Mouse (Mus musculus): Measurements from ENCODE around the gene Gm27021.

Gene Gm27021

DNA sequence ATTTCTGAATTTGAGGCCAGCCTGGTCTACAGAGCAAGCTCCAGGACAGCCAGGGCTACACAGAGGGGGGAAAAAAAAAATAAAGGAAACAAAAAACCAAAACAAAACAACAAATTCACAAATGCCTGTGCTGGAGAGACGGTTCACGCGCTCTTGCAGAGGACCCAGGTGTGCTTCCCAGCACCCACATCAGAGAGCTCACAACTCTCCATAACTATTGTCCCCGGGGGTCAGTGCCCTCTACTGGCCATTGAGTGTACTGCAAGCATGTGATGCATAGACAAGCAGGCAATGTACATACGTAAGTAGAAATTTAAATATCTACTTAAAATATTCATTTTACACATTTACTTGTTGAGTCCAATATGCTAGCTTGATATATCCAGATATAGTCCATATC, 73.3 kb downstream of the Gm27021 start:
- no peak for DNase-seq

GRCm38 (mm10) chr8:120591587-120592292, 76.1 kb downstream of the Gm27021 start:
- no peak for DNase-seq

- no peak for DNase-seq
Measured at GRCm38 (mm10) chr8:120589921-120590320, 78.0 kb downstream of the Gm27021 start.

DNA sequence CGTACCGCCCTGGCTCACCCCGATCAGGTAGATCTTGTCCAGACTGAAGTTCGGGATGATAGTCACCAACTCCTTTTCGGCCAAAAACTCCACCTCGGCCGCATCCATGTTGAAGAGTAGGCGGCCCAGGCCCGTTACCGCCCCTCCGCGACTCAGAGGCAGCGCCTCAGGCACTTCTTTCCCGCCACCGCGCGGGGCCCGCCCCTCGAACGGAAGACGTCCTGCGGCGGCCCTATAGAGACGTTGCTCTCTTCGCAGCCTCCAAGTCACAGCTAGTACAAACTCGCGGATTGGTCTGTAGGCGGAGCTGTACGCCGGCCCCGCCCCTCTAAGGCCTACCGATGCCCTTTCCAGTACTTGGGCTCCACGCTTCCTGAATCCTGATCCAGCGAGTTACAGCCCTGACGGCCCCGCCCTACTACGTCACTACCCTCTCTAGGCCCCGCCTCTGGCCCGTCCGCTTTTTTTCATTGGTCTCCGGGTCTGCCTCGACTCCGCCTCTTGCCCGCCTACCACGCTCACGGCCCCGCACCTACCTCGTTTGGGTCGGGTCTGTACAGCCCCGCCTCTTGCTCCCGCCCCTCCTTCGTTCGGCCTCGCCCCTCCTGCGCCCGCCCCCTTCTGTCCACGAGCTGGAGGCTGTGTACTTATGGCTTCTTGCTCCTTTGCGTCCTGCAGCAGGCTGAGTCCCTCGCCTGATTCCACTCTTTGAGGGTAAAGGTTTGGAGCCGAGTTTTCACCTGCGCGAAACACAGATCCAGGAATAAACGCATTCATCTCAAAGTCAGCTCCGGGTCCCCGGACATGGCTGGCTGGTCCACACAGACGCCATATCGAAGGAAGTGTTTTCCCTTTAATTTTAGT, 78.7 kb downstream of the Gm27021 start, which contains the start of gene Gins2:
TSS of gene Gins2 (minus strand) at position 397 of the 864 bp plus-strand sequence.
- DNase-seq: peak; percentile 99 to 100

DNA sequence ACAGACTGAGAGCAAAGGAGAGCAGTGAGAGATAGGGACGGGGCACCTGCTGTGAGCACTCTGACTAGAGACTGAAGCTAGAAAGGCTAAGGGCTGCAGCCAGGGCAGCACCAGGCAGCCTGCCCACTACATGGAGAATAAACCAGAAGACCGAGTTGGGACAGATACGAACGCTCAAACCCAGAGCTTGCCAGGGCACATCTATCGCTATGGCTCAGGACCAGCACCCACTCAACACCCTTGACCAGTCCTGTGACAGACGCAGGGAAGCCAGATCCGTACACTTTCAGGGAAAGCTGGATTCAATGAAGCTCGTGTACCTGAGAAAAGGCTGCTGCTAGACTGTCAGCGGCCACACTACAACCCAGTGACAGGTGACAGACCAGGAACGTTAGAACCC, 82.4 kb downstream of the Gm27021 start:
- DNase-seq: no peak

DNA sequence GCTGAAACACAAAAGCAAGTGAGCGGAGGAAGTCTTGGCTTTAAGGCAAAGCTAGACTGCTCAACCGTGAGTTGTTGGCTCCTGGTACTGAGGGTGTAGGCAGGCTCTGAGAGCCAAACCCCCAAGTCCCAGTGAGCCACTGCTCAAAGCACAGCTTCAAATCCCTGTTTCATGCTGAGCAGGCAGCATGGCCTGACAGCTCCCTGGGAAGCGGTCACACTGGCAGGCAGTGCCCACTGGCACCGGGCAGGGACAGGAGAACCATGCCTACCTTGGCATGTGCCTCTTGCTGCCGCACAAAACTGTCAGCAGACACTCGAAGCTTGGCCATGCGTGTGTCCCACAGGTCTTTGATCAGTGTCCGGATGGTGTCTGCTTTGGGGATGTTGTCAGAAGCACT, 86.1 kb downstream of the Gm27021 start:
- peak in 1 of 2 experiments; percentile 16 for DNase-seq

DNA sequence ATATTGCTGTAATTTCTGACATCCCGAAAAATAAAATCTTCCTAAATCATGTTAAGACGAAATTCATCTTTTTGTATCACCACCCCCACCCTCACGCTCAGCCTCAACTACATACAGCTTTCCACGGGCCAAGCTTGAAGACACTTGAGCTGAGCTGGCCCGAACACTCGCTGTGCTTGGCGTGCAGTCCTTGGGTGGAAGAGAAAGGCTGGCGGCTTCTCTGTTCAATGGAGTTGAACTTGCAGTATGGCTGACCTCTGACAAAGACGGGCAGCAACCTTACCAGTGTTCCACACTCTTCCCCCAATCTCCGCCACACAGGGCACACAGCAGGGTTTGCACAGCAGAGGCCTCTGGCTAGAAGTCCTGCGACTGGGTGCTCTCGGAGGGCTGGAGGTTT, 86.5 kb downstream of the Gm27021 start:
- no peak for DNase-seq

DNA sequence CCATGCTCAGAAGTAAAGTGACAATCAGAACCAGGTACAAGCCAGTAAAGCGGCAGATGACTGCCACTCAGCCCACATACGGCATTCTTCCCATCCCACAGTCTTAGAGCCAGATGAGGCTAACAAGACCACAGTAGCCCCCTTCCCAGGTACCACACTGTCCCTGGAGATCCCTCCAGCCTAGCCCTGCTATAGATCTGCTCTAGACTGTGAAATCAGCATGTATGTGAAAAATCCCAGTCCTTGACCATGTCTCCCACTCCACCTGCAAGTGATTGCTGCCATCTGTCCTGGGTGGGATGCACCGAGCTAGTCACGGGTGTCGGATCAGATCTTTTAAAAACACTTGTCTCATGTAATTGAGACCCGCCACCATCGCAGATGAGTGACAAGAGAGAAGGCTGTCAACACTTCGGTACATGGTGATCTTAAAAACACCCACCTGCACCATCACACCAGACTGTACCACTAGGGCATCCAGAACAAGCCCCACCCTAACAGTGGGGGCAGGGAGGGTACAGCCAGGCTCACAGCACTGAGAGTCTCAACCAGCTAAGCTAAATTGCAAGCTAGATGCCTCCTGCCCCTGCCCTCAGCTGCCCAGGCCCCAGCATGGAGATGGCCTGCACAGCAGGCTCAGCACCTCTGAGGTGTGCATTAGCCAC, 87.4 kb downstream of the Gm27021 start:
- peak; percentile 6 to 22 for DNase-seq

DNA sequence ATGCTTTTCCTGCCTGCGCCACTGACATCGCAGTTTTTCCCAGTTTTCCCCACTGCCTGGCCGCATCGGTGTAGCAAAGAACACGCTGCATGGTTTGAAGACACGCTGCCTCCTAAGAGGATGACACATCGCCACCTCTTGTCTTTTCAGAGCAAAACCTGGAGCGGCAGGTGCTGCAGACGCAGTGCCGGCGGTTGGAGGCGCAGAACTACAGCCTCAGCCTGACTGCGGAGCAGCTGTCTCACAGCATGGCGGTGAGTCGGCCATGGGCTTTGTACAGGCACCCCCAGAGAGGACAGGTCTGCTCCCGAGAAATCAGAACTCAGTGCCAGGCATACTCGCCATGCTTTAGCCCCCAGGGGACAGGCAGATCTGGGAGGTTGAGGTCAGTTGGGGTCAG, 90.1 kb downstream of the Gm27021 start:
- DNase-seq: peak in 1 of 2 experiments; percentile 3

DNA sequence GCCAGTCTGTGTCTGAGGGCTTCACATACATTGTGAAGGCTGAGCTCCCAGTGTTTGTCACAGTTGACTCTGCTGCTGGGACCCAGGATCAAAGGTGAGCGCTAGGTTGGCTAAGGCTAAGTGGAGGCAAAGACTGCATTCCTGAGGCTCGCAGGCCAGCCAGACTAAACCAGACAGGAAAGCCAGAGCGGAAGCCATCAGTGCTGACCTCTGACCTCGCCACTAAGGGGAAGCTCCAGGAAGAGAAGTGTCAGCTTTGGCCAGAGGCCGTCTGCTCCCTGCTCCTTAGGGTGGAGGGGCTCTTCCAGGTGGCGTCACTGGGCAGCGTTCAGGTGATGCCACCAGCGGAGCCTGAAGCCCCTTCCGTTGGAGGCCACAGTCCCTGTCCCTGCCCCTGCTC, 92.1 kb downstream of the Gm27021 start:
- DNase-seq: peak in 1 of 2 experiments; percentile 13

- no peak for DNase-seq
Measured at GRCm38 (mm10) chr8:120574941-120575340, 92.9 kb downstream of the Gm27021 start.

GRCm38 (mm10) chr8:120573866-120574265, 94.0 kb downstream of the Gm27021 start:
- no peak for DNase-seq

- DNase-seq: peak; percentile 43 to 58
Measured at GRCm38 (mm10) chr8:120572534-120572933, 95.3 kb downstream of the Gm27021 start.

GRCm38 (mm10) chr8:120571561-120571960, 96.3 kb downstream of the Gm27021 start:
- no peak for DNase-seq

GRCm38 (mm10) chr8:120569939-120570715, 97.8 kb downstream of the Gm27021 start:
- DNase-seq: peak; percentile 75 to 80

- no peak for DNase-seq
Measured at GRCm38 (mm10) chr8:120569123-120569522, 98.8 kb downstream of the Gm27021 start.

GRCm38 (mm10) chr8:120568164-120568798, 99.6 kb downstream of the Gm27021 start:
- DNase-seq: no peak

DNA sequence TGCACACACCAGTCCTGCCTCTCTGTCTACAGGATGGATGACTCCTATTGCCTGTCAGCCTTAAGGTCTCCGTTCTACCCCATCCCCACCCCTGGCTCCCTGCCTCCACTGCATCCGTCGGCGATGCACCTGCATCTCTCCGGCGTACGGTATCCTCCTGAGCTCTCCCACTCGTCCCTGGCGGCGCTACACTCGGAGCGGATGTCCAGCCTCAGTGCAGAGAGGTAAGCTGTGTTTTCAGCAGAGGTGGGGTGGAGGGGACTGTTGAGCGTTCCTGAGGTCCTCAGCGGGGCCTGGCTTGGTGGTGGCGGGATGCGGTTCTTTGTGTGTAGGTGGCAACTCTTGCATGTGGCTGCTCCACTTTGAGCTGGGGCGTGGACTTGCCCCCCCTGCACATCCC, 100.1 kb downstream of the Gm27021 start:
- no peak for DNase-seq

GRCm38 (mm10) chr8:120566681-120567080, 101.2 kb downstream of the Gm27021 start:
- no peak for DNase-seq

- no peak for DNase-seq
Measured at GRCm38 (mm10) chr8:120565151-120565711, 102.6 kb downstream of the Gm27021 start.

All from thymus, postnatal 36 days (tissue).